Mouse (Mus musculus): ENCODE measurements around the gene Cep95. TPM values are rescaled to one million over a fixed set of nuclear protein-coding genes. Genes with fewer than 3 reads are reported as not detected.

The Cep95 gene
- polyA plus RNA-seq, 1 experiment from 2014 or later: 22.7 TPM

DNA sequence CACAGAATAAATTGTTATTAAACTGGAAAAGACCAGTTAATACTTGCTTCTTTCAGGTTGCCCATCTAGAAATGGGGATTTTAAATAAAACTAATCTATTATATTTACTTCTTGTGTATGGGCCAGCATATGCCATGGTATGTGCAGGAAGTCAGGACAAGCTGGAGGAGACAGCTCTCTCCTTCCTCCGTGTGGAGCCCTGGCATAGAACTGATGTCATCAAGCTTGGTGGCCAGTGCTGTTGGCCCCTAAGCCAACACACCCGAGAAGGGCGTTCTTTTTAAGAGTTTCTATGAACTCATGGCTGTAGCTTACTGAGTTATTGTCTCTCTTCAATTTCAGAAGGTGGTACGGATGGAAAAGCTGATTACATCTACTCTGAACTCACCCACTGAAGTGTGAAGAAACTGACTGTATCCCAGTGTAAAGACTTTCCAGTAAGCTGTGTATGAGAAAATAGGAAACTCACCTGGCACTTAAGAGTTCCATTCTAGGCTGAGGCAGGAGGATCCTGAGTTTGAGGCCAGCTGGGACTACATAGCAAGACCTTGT, 22.4 kb upstream of the Cep95 start:
- H3K4me1 ChIP-seq (ENCODE audit: control insufficient read depth, insufficient read depth, low read length): peaks cover 14% of the 10 kb centered on the region
- H3K9ac ChIP-seq (replicated peaks; ENCODE audit: low read depth, low read length): no peak overlapping the region
- no peak overlapping the region for H3K4me2 ChIP-seq (replicated peaks; ENCODE audit: low read depth, low read length)
- H3K36me3 ChIP-seq (ENCODE audit: control insufficient read depth, insufficient read depth, low read length): peaks cover 34% of the 10 kb centered on the region
- H3K27ac ChIP-seq (ENCODE audit: low read length): no peak overlapping the region
- ATAC-seq (ENCODE audit: insufficient number of reproducible peaks, insufficient read depth, low FRiP score, low read depth): no peak
- no peaks in the 10 kb centered on the region for H3K27me3 ChIP-seq (ENCODE audit: control insufficient read depth, insufficient read depth, low read length)
- H3K4me3 ChIP-seq (ENCODE audit: low read depth, low read length): no peak overlapping the region
- 87% methylated on average over 4 of the region's 4 CpGs for WGBS
- H3K9me3 ChIP-seq (ENCODE audit: control insufficient read depth, low read depth, low read length): 0 out of 2 replicates have a peak, but pooled peaks cover 3% of the 10 kb centered on the region

DNA sequence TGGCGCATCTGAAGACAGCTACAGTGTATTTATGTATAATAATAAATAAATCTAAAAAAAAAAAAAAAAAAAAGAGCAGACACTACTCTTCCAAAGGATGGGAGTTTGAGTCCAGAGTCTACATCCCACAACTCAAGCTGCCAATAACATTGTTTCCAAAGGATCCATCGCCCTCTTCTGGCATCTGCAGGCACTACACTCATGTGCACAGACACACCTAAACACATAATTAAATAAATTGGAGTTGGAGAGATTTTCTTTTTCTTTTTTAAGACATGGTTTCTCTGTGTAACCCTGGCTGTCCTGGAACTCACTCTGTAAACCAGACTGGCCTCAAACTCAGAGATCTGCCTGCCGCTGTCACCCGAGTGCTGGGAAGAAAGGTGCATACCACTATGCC, 21.5 kb upstream of the Cep95 start:
- H3K4me1 ChIP-seq (ENCODE audit: control insufficient read depth, insufficient read depth, low read length): peaks cover 6% of the 10 kb centered on the region
- H3K27ac ChIP-seq (ENCODE audit: low read length): no peak overlapping the region
- WGBS: 91% methylated on average over 4 of the region's 4 CpGs
- H3K4me3 ChIP-seq (ENCODE audit: low read depth, low read length): no peak overlapping the region
- ATAC-seq (ENCODE audit: insufficient number of reproducible peaks, insufficient read depth, low FRiP score, low read depth): no peak
- H3K9ac ChIP-seq (replicated peaks; ENCODE audit: low read depth, low read length): no peak overlapping the region
- 0 out of 2 replicates have a peak, but pooled peaks cover 3% of the 10 kb centered on the region for H3K9me3 ChIP-seq (ENCODE audit: control insufficient read depth, low read depth, low read length)
- peaks cover 39% of the 10 kb centered on the region for H3K36me3 ChIP-seq (ENCODE audit: control insufficient read depth, insufficient read depth, low read length)
- H3K27me3 ChIP-seq (ENCODE audit: control insufficient read depth, insufficient read depth, low read length): no peaks in the 10 kb centered on the region
- H3K4me2 ChIP-seq (replicated peaks; ENCODE audit: low read depth, low read length): no peak overlapping the region

DNA sequence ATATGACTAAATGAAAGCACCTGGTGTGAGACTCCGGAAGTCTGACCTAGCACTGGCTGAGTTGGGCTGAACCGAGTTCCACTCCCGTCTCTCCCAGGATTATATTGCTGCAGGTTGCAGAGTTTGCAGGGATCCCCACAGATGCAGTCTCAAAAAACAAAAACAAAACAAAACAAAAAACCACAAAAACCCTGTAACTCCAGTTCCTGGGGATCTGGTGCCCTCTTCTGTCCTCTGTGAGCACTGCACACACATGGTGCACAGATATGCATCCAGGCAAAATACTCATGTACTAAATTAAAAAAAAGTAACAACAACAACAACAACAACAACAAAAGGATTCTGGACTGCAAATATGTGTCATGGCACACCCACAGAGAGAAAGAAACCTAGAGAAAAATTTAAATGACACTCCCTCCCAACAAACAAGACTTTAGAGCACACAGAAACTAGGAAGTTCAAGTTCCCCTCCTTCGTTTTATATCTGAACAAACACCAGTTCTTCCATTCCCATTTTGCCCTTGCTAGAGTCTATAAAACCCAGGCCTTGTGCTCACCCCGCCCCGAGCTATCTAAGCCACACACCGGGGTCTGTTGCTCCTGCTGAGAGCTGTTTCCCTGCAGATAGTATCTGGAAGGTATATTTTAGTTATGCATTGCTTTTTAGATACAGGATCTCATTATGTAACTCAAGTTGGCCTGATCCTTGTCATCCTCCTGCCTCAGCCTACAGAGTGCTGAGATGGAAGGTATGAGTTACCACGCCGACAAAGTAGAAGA, 18.7 kb upstream of the Cep95 start:
- 0 out of 2 replicates have a peak, but pooled peaks cover 3% of the 10 kb centered on the region for H3K9me3 ChIP-seq (ENCODE audit: control insufficient read depth, low read depth, low read length)
- no peak for ATAC-seq (ENCODE audit: insufficient number of reproducible peaks, insufficient read depth, low FRiP score, low read depth)
- H3K9ac ChIP-seq (replicated peaks; ENCODE audit: low read depth, low read length): no peak overlapping the region
- H3K4me2 ChIP-seq (replicated peaks; ENCODE audit: low read depth, low read length): no peak overlapping the region
- peaks cover 68% of the 10 kb centered on the region for H3K36me3 ChIP-seq (ENCODE audit: control insufficient read depth, insufficient read depth, low read length)
- no peaks in the 10 kb centered on the region for H3K4me1 ChIP-seq (ENCODE audit: control insufficient read depth, insufficient read depth, low read length)
- H3K27ac ChIP-seq (ENCODE audit: low read length): no peak overlapping the region
- no peak overlapping the region for H3K4me3 ChIP-seq (ENCODE audit: low read depth, low read length)
- no peaks in the 10 kb centered on the region for H3K27me3 ChIP-seq (ENCODE audit: control insufficient read depth, insufficient read depth, low read length)
- WGBS: 96% methylated on average over 9 of the region's 9 CpGs

DNA sequence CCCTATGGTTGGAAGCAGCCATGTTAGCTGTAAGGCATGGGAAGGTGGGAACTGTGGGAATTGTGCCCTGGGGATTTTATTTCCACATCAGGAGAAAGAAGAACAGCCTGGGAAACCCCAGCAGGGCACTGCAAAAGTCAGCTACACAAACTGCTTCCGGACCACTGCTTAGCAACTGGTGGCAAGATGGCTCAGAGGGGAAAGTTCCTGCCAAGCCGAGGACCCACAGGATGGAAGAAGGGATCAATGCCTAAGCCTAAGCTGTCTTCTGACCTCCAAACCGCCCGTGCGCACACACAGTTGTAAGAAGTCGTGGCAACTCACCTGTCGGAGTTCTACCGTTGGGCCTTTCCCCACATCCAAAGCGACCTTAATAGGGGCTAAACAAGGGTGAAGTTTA, 16.0 kb upstream of the Cep95 start:
- WGBS: 90% methylated on average over 9 of the region's 9 CpGs
- Histone ChIP-seq H3K36me3 (ENCODE audit: control insufficient read depth, insufficient read depth, low read length) (peaks cover 62% of the 10 kb centered on the region), H3K9me3 (ENCODE audit: control insufficient read depth, low read depth, low read length) (no peaks in the 10 kb centered on the region), H3K4me1 (ENCODE audit: control insufficient read depth, insufficient read depth, low read length) (no peaks in the 10 kb centered on the region), H3K27ac (ENCODE audit: low read length) (no peak overlapping the region), H3K27me3 (ENCODE audit: control insufficient read depth, insufficient read depth, low read length) (no peaks in the 10 kb centered on the region), H3K4me3 (ENCODE audit: low read depth, low read length) (no peak overlapping the region), H3K4me2 (replicated peaks; ENCODE audit: low read depth, low read length) (no peak overlapping the region), H3K9ac (replicated peaks; ENCODE audit: low read depth, low read length) (no peak overlapping the region)
- no peak for ATAC-seq (ENCODE audit: insufficient number of reproducible peaks, insufficient read depth, low FRiP score, low read depth)

DNA sequence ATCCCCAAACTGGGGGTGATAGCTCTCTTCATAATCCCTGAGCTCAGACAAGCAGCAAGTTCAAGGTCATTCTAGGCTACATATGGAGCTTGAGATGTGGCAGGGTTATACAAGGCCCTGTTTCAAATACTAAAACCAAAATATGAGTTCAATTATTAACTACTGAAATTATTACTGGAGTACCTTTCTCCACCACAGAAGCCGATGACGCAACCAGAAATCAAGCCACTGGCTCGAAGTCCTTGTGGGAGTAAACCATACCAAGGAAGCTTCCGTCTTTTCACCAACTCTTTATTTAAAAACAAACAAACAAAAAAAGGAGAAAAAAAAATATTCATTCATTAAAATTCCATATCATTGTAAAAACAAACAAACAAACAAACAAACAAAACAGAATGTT, 12.1 kb upstream of the Cep95 start:
- Histone ChIP-seq H3K27ac (ENCODE audit: low read length) (no peak overlapping the region), H3K9ac (replicated peaks; ENCODE audit: low read depth, low read length) (no peak overlapping the region), H3K36me3 (ENCODE audit: control insufficient read depth, insufficient read depth, low read length) (peaks cover 54% of the 10 kb centered on the region), H3K27me3 (ENCODE audit: control insufficient read depth, insufficient read depth, low read length) (no peaks in the 10 kb centered on the region), H3K4me3 (ENCODE audit: low read depth, low read length) (no peak overlapping the region), H3K9me3 (ENCODE audit: control insufficient read depth, low read depth, low read length) (no peaks in the 10 kb centered on the region), H3K4me1 (ENCODE audit: control insufficient read depth, insufficient read depth, low read length) (no peaks in the 10 kb centered on the region), H3K4me2 (replicated peaks; ENCODE audit: low read depth, low read length) (no peak overlapping the region)
- 95% methylated on average over 4 of the region's 4 CpGs for WGBS
- ATAC-seq (ENCODE audit: insufficient number of reproducible peaks, insufficient read depth, low FRiP score, low read depth): no peak

DNA sequence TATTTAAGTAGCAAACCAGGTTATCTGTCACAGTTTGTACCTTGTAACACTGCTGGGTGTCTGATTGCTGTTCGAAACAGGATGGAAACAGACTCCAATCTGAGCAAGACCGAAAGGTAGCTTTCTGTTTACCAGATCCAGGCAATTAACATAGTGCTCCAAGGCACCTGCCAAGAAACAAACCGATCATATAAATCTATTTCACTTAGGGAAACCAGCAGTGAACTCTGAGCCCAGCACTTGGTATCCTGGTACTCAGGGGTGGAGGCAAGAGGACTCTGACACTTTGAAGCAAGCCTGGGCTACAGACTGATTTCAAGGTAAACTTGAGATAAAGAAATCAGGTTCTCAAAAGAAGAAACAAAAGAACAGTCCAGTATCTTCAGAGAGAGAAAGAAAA, 11.7 kb upstream of the Cep95 start:
- no peaks in the 10 kb centered on the region for H3K4me1 ChIP-seq (ENCODE audit: control insufficient read depth, insufficient read depth, low read length)
- no peak overlapping the region for H3K9ac ChIP-seq (replicated peaks; ENCODE audit: low read depth, low read length)
- no peak overlapping the region for H3K4me3 ChIP-seq (ENCODE audit: low read depth, low read length)
- H3K9me3 ChIP-seq (ENCODE audit: control insufficient read depth, low read depth, low read length): no peaks in the 10 kb centered on the region
- no peaks in the 10 kb centered on the region for H3K27me3 ChIP-seq (ENCODE audit: control insufficient read depth, insufficient read depth, low read length)
- 90% methylated on average over 3 of the region's 3 CpGs for WGBS
- no peak overlapping the region for H3K27ac ChIP-seq (ENCODE audit: low read length)
- no peak for ATAC-seq (ENCODE audit: insufficient number of reproducible peaks, insufficient read depth, low FRiP score, low read depth)
- H3K36me3 ChIP-seq (ENCODE audit: control insufficient read depth, insufficient read depth, low read length): peaks cover 54% of the 10 kb centered on the region
- 0 out of 2 replicates have a peak overlapping the region, but pooled peaks have one; percentile 64 for H3K4me2 ChIP-seq (replicated peaks; ENCODE audit: low read depth, low read length)

DNA sequence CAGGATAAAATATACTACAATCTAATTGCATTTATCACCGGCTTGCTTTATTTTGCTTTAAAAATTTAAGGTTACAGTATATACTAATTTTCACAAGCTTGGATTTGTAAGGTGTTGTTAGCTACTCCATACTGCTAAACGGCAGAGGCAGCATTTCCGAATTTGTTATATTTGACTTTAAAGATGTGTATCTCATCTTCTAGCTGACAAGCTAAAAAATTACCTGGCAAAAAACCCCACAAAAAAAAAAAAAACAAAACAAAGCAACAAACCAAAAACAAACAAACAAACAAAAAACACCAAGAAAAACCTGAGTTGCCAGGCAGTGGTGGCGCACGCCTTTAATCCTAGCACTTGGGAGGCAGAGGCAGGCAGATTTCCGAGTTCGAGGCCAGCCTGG, 10.9 kb upstream of the Cep95 start:
- Histone ChIP-seq H3K27me3 (ENCODE audit: control insufficient read depth, insufficient read depth, low read length) (no peaks in the 10 kb centered on the region), H3K36me3 (ENCODE audit: control insufficient read depth, insufficient read depth, low read length) (peaks cover 55% of the 10 kb centered on the region), H3K4me1 (ENCODE audit: control insufficient read depth, insufficient read depth, low read length) (no peaks in the 10 kb centered on the region), H3K9ac (replicated peaks; ENCODE audit: low read depth, low read length) (no peak overlapping the region), H3K4me2 (replicated peaks; ENCODE audit: low read depth, low read length) (peak overlapping the region; percentile 64; the same call in 1 of the 2 replicates), H3K9me3 (ENCODE audit: control insufficient read depth, low read depth, low read length) (no peaks in the 10 kb centered on the region), H3K4me3 (ENCODE audit: low read depth, low read length) (no peak overlapping the region), H3K27ac (ENCODE audit: low read length) (no peak overlapping the region)
- no peak for ATAC-seq (ENCODE audit: insufficient number of reproducible peaks, insufficient read depth, low FRiP score, low read depth)
- WGBS: 94% methylated on average over 7 of the region's 7 CpGs

DNA sequence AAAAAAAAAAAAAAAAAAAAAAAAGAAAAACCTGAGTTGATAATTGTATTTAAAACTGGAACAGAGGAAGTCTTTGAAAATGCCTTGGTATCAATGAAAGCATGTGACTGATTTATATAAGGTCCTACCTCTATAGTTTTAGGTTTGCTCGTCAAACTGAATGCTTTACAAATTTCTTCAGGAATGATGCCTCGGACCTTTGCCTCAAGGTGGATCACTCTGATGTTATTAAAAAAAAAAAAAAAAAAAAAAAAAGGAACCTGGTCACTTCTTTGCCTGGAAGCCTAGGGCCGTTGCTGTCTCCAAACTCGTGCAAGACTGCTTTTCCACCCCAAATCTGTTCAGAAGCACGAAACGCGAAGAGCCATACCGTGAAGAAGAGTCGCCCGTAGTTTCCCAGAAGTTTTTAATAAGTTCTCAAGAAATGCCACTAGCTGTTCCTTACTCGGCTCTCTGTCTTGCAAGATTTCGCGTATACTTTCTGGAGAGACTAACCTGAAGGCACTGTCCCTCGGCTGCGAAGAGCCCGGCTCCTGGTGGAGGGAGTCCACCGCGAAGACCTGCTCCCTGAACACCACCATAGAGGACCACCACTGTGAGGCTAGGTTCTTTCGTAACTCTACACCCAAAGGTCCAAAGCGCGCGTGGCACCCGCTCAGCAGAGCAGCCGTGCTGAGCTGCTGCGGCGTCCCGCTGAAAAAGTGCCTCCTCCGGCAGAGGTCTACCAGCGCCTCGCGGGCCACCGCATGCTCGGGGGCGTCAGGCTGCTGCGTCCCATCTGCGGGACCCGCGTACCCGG, 10.3 kb upstream of the Cep95 start:
- Histone ChIP-seq H3K4me1 (ENCODE audit: control insufficient read depth, insufficient read depth, low read length) (no peaks in the 10 kb centered on the region), H3K4me2 (replicated peaks; ENCODE audit: low read depth, low read length) (peak overlapping the region; percentile 64), H3K36me3 (ENCODE audit: control insufficient read depth, insufficient read depth, low read length) (peaks cover 55% of the 10 kb centered on the region), H3K4me3 (ENCODE audit: low read depth, low read length) (peak overlapping the region; percentile 72), H3K9ac (replicated peaks; ENCODE audit: low read depth, low read length) (peak overlapping the region; percentile 88), H3K27ac (ENCODE audit: low read length) (peak overlapping the region; percentile 97), H3K9me3 (ENCODE audit: control insufficient read depth, low read depth, low read length) (no peaks in the 10 kb centered on the region), H3K27me3 (ENCODE audit: control insufficient read depth, insufficient read depth, low read length) (no peaks in the 10 kb centered on the region)
- under 1% methylated on average over 39 of the region's 39 CpGs for WGBS
- peak; percentile 77 for ATAC-seq (ENCODE audit: insufficient number of reproducible peaks, insufficient read depth, low FRiP score, low read depth)
